In genomic region chr13:96923999-96924961, GRCm38 (mm10) we compare ENCODE assay signal across 8 mouse cellular contexts. TPM values are rescaled to one million over a fixed set of nuclear protein-coding genes. Genes with fewer than 3 reads are reported as not detected.
DNase-seq lines count a peak whose midpoint lies in the region; ATAC-seq and TF ChIP-seq lines count a peak whose summit lies in the region.

TSS of gene Gcnt4 (plus strand) at chr13:96924689.

- peak within 1 kb of the TSS; percentile 78 for H3K9ac ChIP-seq in heart, embryonic 11.5 days (ENCODE audit: low read depth, low read length)
- peak within 1 kb of the TSS; percentile 77 for H3K9ac ChIP-seq in kidney, embryonic 14.5 days (ENCODE audit: low read depth, low read length)
- H3K9ac ChIP-seq in lung, embryonic 16.5 days (ENCODE audit: low read length) = peak within 1 kb of the TSS; percentile 80

- H3K9me3 ChIP-seq in embryonic facial prominence, embryonic 10.5 days = no peaks in the 10 kb centered on the region
- H3K9me3 ChIP-seq in heart, embryonic 11.5 days (replicated peaks; ENCODE audit: control insufficient read depth, low read length) = no peaks in the 10 kb centered on the region
- no peaks in the 10 kb centered on the region for H3K9me3 ChIP-seq in kidney, embryonic 14.5 days (ENCODE audit: control insufficient read depth, low read length)
- H3K9me3 ChIP-seq in lung, embryonic 16.5 days (ENCODE audit: control insufficient read depth, low read length) = no peaks in the 10 kb centered on the region

- no peak for TF ChIP-seq CTCF in olfactory bulb, adult 2 months (IDR thresholded peaks at IDR 0.05; ENCODE audit: insufficient read depth, low read depth, low read length)

- WGBS in embryonic facial prominence, embryonic 10.5 days = 9% methylated on average over 56 of the region's 56 CpGs
- 7% methylated on average over 52 of the region's 56 CpGs for WGBS in heart, embryonic 11.5 days (ENCODE audit: insufficient replicate concordance)
- 9% methylated on average over 55 of the region's 56 CpGs for WGBS in kidney, embryonic 14.5 days
- 9% methylated on average over 51 of the region's 56 CpGs for WGBS in lung, embryonic 16.5 days
- WGBS in olfactory bulb, adult 2 months = 12% methylated on average over 56 of the region's 56 CpGs

- peak within 1 kb of the TSS; percentile 98 for H3K4me2 ChIP-seq in heart, embryonic 11.5 days
- H3K4me2 ChIP-seq in kidney, embryonic 14.5 days (replicated peaks; ENCODE audit: low read depth, low read length) = peak within 1 kb of the TSS; percentile 100
- H3K4me2 ChIP-seq in lung, embryonic 16.5 days (ENCODE audit: low read depth, low read length) = peak within 1 kb of the TSS; percentile 99

- H3K27ac ChIP-seq in embryonic facial prominence, embryonic 10.5 days (replicated peaks) = peak within 1 kb of the TSS; percentile 76
- H3K27ac ChIP-seq in heart, embryonic 11.5 days (ENCODE audit: low read depth, low read length) = no peak within 1 kb of the TSS
- H3K27ac ChIP-seq in kidney, embryonic 14.5 days (ENCODE audit: low read depth, low read length) = no peak within 1 kb of the TSS
- no peak within 1 kb of the TSS for H3K27ac ChIP-seq in lung, embryonic 16.5 days (ENCODE audit: low read length)
- H3K27ac ChIP-seq in olfactory bulb, adult 2 months (ENCODE audit: insufficient read depth, low read depth, low read length) = no peak within 1 kb of the TSS

- ATAC-seq in heart, embryonic 11.5 days (replicated peaks; ENCODE audit: insufficient number of reproducible peaks, low FRiP score, low TSS enrichment) = peak; percentile 46
- peak; percentile 79 for ATAC-seq in kidney, embryonic 14.5 days (ENCODE audit: low FRiP score, low TSS enrichment)
- peak; percentile 89 for ATAC-seq in lung, embryonic 16.5 days (ENCODE audit: low read depth)

- TF ChIP-seq POLR2A in olfactory bulb, adult 2 months (IDR thresholded peaks at IDR 0.05; ENCODE audit: insufficient read depth, low read depth, low read length) = no peak

- peak; percentile 86 for DNase-seq in 3134 (ENCODE audit: extremely low read depth, insufficient read length, low spot score)
- DNase-seq in Muller cell, postnatal 12 days (ENCODE audit: inconsistent ontology term) = peak; percentile 89
- DNase-seq in embryonic facial prominence, embryonic 10.5 days (ENCODE audit: low spot score) = peak; percentile 74
- DNase-seq in MN1 (ENCODE audit: low spot score) = no peak

- H3K4me1 ChIP-seq in embryonic facial prominence, embryonic 10.5 days = peaks cover 27% of the 10 kb centered on the region
- H3K4me1 ChIP-seq in heart, embryonic 11.5 days (ENCODE audit: control insufficient read depth, insufficient read depth, low read length) = peaks cover 3% of the 10 kb centered on the region; the same call in 1 of the 2 replicates
- H3K4me1 ChIP-seq in kidney, embryonic 14.5 days (ENCODE audit: control insufficient read depth, insufficient read depth, low read length) = peaks cover 9% of the 10 kb centered on the region
- peaks cover 3% of the 10 kb centered on the region; the same call in 1 of the 2 replicates for H3K4me1 ChIP-seq in lung, embryonic 16.5 days (replicated peaks; ENCODE audit: control insufficient read depth, insufficient read depth, low read length)
- H3K4me1 ChIP-seq in olfactory bulb, adult 2 months (ENCODE audit: control insufficient read depth, insufficient read depth, low read length) = peaks cover 17% of the 10 kb centered on the region

- no peaks in the 10 kb centered on the region for H3K36me3 ChIP-seq in embryonic facial prominence, embryonic 10.5 days (replicated peaks)
- H3K36me3 ChIP-seq in heart, embryonic 11.5 days (ENCODE audit: control insufficient read depth, insufficient read depth, low read length) = no peaks in the 10 kb centered on the region
- no peaks in the 10 kb centered on the region for H3K36me3 ChIP-seq in kidney, embryonic 14.5 days (ENCODE audit: control insufficient read depth, insufficient read depth, low read length)
- no peaks in the 10 kb centered on the region for H3K36me3 ChIP-seq in lung, embryonic 16.5 days (ENCODE audit: control insufficient read depth, insufficient read depth, low read length)

- H3K4me3 ChIP-seq in embryonic facial prominence, embryonic 10.5 days = peak within 1 kb of the TSS; percentile 81
- H3K4me3 ChIP-seq in heart, embryonic 11.5 days (ENCODE audit: low read depth, low read length) = peak within 1 kb of the TSS; percentile 79
- H3K4me3 ChIP-seq in kidney, embryonic 14.5 days (ENCODE audit: low read length) = peak within 1 kb of the TSS; percentile 82
- peak within 1 kb of the TSS; percentile 85 for H3K4me3 ChIP-seq in lung, embryonic 16.5 days (ENCODE audit: low read length)
- H3K4me3 ChIP-seq in olfactory bulb, adult 2 months (ENCODE audit: insufficient read depth, low read depth, low read length) = peak within 1 kb of the TSS; percentile 58

- H3K27me3 ChIP-seq in embryonic facial prominence, embryonic 10.5 days (replicated peaks; ENCODE audit: low read depth, poor library complexity, severe bottlenecking) = peaks cover 53% of the 10 kb centered on the region
- peaks cover 24% of the 10 kb centered on the region for H3K27me3 ChIP-seq in heart, embryonic 11.5 days (ENCODE audit: control insufficient read depth, insufficient read depth, low read length)
- H3K27me3 ChIP-seq in kidney, embryonic 14.5 days (ENCODE audit: control insufficient read depth, insufficient read depth, low read length) = peaks cover 5% of the 10 kb centered on the region; the same call in 1 of the 2 replicates
- H3K27me3 ChIP-seq in lung, embryonic 16.5 days (ENCODE audit: control insufficient read depth, insufficient read depth, low read depth, low read length) = peaks cover 16% of the 10 kb centered on the region

RNA-seq across cellular contexts. Expression of gene Gcnt4, which starts in this region (rescaled TPM):
- polyA plus RNA-seq in embryonic facial prominence, embryonic 10.5 days (2016; fragmentation: Nextera tagmentation; extraction: Ambion mirVana) = 0.20 and 0.28 TPM in 2 replicates
- 0.34 and 0.61 TPM in 2 replicates for polyA plus RNA-seq in heart, embryonic 11.5 days (2014; fragmentation: Nextera tagmentation; extraction: Ambion mirVana)
- 0.59 and 0.99 TPM in 2 replicates for polyA plus RNA-seq in kidney, embryonic 14.5 days (2014; fragmentation: Nextera tagmentation; extraction: Ambion mirVana)
- 0.33 and 0.39 TPM in 2 replicates for polyA plus RNA-seq in lung, embryonic 16.5 days (2015; fragmentation: Nextera tagmentation; extraction: Ambion mirVana)
- polyA plus RNA-seq in olfactory bulb, adult 2 months (2012; ENCODE audit: insufficient read depth, insufficient read length, low replicate concordance, missing spikeins) = not detected in 2 replicates

Comparison
In these comparisons a context has a peak if more than half of its experiments do, and no peak if none do; other contexts are left out.
1. Peak in DNase-seq, H3K4me3 ChIP-seq and H3K27ac ChIP-seq in embryonic facial prominence, embryonic 10.5 days; RNA of the gene not detected or under 1 TPM.
2. Peak in ATAC-seq, H3K4me3 ChIP-seq, H3K9ac ChIP-seq and H3K4me2 ChIP-seq in heart, embryonic 11.5 days; RNA of the gene not detected or under 1 TPM.
3. Peak in ATAC-seq, H3K4me3 ChIP-seq, H3K9ac ChIP-seq and H3K4me2 ChIP-seq in kidney, embryonic 14.5 days; RNA of the gene not detected or under 1 TPM.
4. Peak in ATAC-seq, H3K4me3 ChIP-seq, H3K9ac ChIP-seq and H3K4me2 ChIP-seq in lung, embryonic 16.5 days; RNA of the gene not detected or under 1 TPM.